Mouse (Mus musculus): ENCODE results near the gene Pdk1.
A peak's percentile ranks its signal among the peaks of the same experiment; 100 is the strongest.
"Not testable (repeated sequence)": the region's sequence is repeated elsewhere in the genome, so short reads cannot be mapped to it uniquely, and the experiment has no call there.

The Pdk1 gene

GRCm38 (mm10) chr2:71872801-71873443, at the start of gene Pdk1:
Pdk1 (plus strand) TSS chr2:71873224.
- peak; percentile 92 for DNase-seq (ENCODE audit: low read depth, low spot score)

GRCm38 (mm10) chr2:71824146-71824545, 48.9 kb upstream of the Pdk1 start:
- no peak for DNase-seq (ENCODE audit: low read depth, low spot score)

GRCm38 (mm10) chr2:71827711-71828110, 45.3 kb upstream of the Pdk1 start:
- DNase-seq (ENCODE audit: low read depth, low spot score): no peak

GRCm38 (mm10) chr2:71828928-71829327, 44.1 kb upstream of the Pdk1 start:
- no peak for DNase-seq (ENCODE audit: low read depth, low spot score)

- DNase-seq (ENCODE audit: low read depth, low spot score): no peak
These were observed 39.4 kb upstream of the Pdk1 start for GRCm38 (mm10) chr2:71833626-71834025.

GRCm38 (mm10) chr2:71834371-71834770, 38.7 kb upstream of the Pdk1 start:
- DNase-seq (ENCODE audit: low read depth, low spot score): no peak

GRCm38 (mm10) chr2:71835556-71835955, 37.5 kb upstream of the Pdk1 start:
- DNase-seq (ENCODE audit: low read depth, low spot score): no peak

- DNase-seq (ENCODE audit: low read depth, low spot score): no peak
These were observed 36.8 kb upstream of the Pdk1 start for GRCm38 (mm10) chr2:71836232-71836631.

GRCm38 (mm10) chr2:71837261-71837660, 35.8 kb upstream of the Pdk1 start:
- no peak for DNase-seq (ENCODE audit: low read depth, low spot score)

- DNase-seq (ENCODE audit: low read depth, low spot score): no peak
These were observed 35.2 kb upstream of the Pdk1 start for GRCm38 (mm10) chr2:71837791-71838190.

- no peak for DNase-seq (ENCODE audit: low read depth, low spot score)
These were observed 29.7 kb upstream of the Pdk1 start for GRCm38 (mm10) chr2:71843316-71843715.

- DNase-seq (ENCODE audit: low read depth, low spot score): no peak
These were observed 28.1 kb upstream of the Pdk1 start for GRCm38 (mm10) chr2:71844906-71845305.

- DNase-seq (ENCODE audit: low read depth, low spot score): not testable (repeated sequence)
These were observed 20.9 kb upstream of the Pdk1 start for GRCm38 (mm10) chr2:71852161-71852560.

- DNase-seq (ENCODE audit: low read depth, low spot score): no peak
These were observed 17.9 kb upstream of the Pdk1 start for GRCm38 (mm10) chr2:71855076-71855475.

- DNase-seq (ENCODE audit: low read depth, low spot score): no peak
These were observed 9.4 kb upstream of the Pdk1 start for GRCm38 (mm10) chr2:71863531-71864173.

GRCm38 (mm10) chr2:71865022-71865421, 8.0 kb upstream of the Pdk1 start:
- no peak for DNase-seq (ENCODE audit: low read depth, low spot score)

GRCm38 (mm10) chr2:71865935-71866334, 7.1 kb upstream of the Pdk1 start:
- DNase-seq (ENCODE audit: low read depth, low spot score): no peak

- peak; percentile 71 for DNase-seq (ENCODE audit: low read depth, low spot score)
These were observed 6.5 kb upstream of the Pdk1 start for GRCm38 (mm10) chr2:71866565-71866964.

- DNase-seq (ENCODE audit: low read depth, low spot score): no peak
These were observed 6.0 kb upstream of the Pdk1 start for GRCm38 (mm10) chr2:71867019-71867418.

- no peak for DNase-seq (ENCODE audit: low read depth, low spot score)
These were observed 5.5 kb upstream of the Pdk1 start for GRCm38 (mm10) chr2:71867480-71867879.

GRCm38 (mm10) chr2:71868256-71868655, 4.8 kb upstream of the Pdk1 start:
- DNase-seq (ENCODE audit: low read depth, low spot score): no peak

GRCm38 (mm10) chr2:71872141-71872540, 883 bp upstream of the Pdk1 start:
- DNase-seq (ENCODE audit: low read depth, low spot score): no peak

Measured in WW6 (cell line).